7 mouse cellular contexts compared by ENCODE assay signal in the genomic region with DNA sequence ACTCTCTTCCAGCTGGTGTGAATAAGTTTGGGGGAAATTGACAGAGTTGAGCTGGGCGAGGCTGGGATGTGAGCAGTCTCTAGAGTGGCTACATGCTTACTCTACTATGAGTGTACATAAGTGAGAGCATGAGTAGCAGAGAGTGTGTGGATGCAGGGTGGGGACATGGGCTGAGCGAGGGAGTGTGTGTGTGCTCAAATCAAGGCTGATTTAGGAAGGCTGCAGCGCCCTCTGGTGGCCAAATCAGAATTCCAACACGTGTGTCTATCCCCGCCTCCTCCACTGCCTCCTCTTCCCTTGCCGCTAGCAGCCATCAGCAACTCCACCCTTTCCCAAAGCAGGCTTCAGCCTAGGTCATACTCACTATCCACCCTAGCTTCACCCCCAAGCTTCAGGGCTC. TPM values are rescaled to one million over a fixed set of nuclear protein-coding genes. Genes with fewer than 3 reads are reported as not detected.
DNase-seq lines count a peak whose midpoint lies in the region; ATAC-seq lines count a peak whose summit lies in the region.

No protein-coding gene starts in this region.

- H3K4me2 ChIP-seq in intestine, embryonic 14.5 days (ENCODE audit: low read length) = no peak overlapping the region

- H3K27ac ChIP-seq in intestine, embryonic 14.5 days (ENCODE audit: low read depth) = no peak overlapping the region

- ATAC-seq in intestine, embryonic 14.5 days (replicated peaks; ENCODE audit: low FRiP score, low TSS enrichment, low read depth) = peak; percentile 60
- ATAC-seq in megakaryocyte progenitor cell, adult 5-6 weeks (replicated peaks; ENCODE audit: poor library complexity) = peak; percentile 82

- DNase-seq in R1 (ENCODE audit: low read depth, low spot score) = peak; percentile 96
- peak; percentile 34 for DNase-seq in cerebellum, adult 11-12 months
- peak; percentile 83 for DNase-seq in forelimb bud, embryonic 11.5 days (ENCODE audit: low read depth, low spot score)
- DNase-seq in intestine, embryonic 14.5 days (ENCODE audit: low spot score) = peak; percentile 94
- DNase-seq in left cerebral cortex, postnatal 10 days (ENCODE audit: extremely low spot score in 1 of 2, low spot score in 2 of 2) = peak; percentile 64 to 84
- DNase-seq in right cerebral cortex, postnatal 36 days (ENCODE audit: low spot score in 2 of 2) = peak; percentile 59 to 63

- H3K9ac ChIP-seq in intestine, embryonic 14.5 days (ENCODE audit: low read length) = no peak overlapping the region

- intact Hi-C loops in left cerebral cortex, postnatal 10 days (cut with DNase I) = loop anchor here (10.0 kb wide), 2 partner anchors 280 to 770 kb away; partner anchors contain the start of gene Clspn

- no peaks in the 10 kb centered on the region for H3K9me3 ChIP-seq in intestine, embryonic 14.5 days (ENCODE audit: control insufficient read depth, low read length)

- no peak overlapping the region for H3K4me3 ChIP-seq in intestine, embryonic 14.5 days (ENCODE audit: low read depth, low read length)

- no peaks in the 10 kb centered on the region for H3K4me1 ChIP-seq in intestine, embryonic 14.5 days (replicated peaks; ENCODE audit: control insufficient read depth, insufficient read depth, low read length)

- no peaks in the 10 kb centered on the region for H3K36me3 ChIP-seq in intestine, embryonic 14.5 days (ENCODE audit: control insufficient read depth, insufficient read depth, low read length)

- H3K27me3 ChIP-seq in intestine, embryonic 14.5 days (replicated peaks; ENCODE audit: control insufficient read depth, insufficient read depth, low read length) = peaks cover 32% of the 10 kb centered on the region

- WGBS in intestine, embryonic 14.5 days = 7% methylated on average over 6 of the region's 6 CpGs

RNA-seq across cellular contexts. Expression of gene Gjb3, which starts 5.9 kb away (rescaled TPM):
- 1.9 and 2.9 TPM in 2 replicates for polyA plus RNA-seq in intestine, embryonic 14.5 days (2014; fragmentation: Nextera tagmentation; extraction: Ambion mirVana)
- total RNA-seq in left cerebral cortex, postnatal 10 days (2021) = under 1 TPM; 0.36 to 0.41 TPM
- total RNA-seq in megakaryocyte progenitor cell, adult 5-6 weeks (2015) = 0.59 and 2.3 TPM in 2 replicates
- 0.74 and 3.0 TPM in 2 replicates for total RNA-seq in megakaryocyte progenitor cell, adult 5-6 weeks (2017)

RNA-seq across cellular contexts. Expression of gene Gja4, which starts 10.9 kb away (rescaled TPM):
- 22.5 and 22.9 TPM in 2 replicates for polyA plus RNA-seq in intestine, embryonic 14.5 days (2014; fragmentation: Nextera tagmentation; extraction: Ambion mirVana)
- 10 to 100 TPM in 1 of 2 experiments, 1 to 10 TPM in 1; 9.2 to 10.8 TPM for total RNA-seq in left cerebral cortex, postnatal 10 days (2021)
- not detected in 2 replicates for total RNA-seq in megakaryocyte progenitor cell, adult 5-6 weeks (2015)
- not detected in 2 replicates for total RNA-seq in megakaryocyte progenitor cell, adult 5-6 weeks (2017)

RNA-seq across cellular contexts. Expression of gene Gjb4, which starts 29.1 kb away (rescaled TPM):
- polyA plus RNA-seq in intestine, embryonic 14.5 days (2014; fragmentation: Nextera tagmentation; extraction: Ambion mirVana) = not detected in 2 replicates
- total RNA-seq in left cerebral cortex, postnatal 10 days (2021) = not detected
- total RNA-seq in megakaryocyte progenitor cell, adult 5-6 weeks (2015) = not detected in 2 replicates
- not detected in 2 replicates for total RNA-seq in megakaryocyte progenitor cell, adult 5-6 weeks (2017)

RNA-seq across cellular contexts. Expression of gene Gjb5, which starts 33.2 kb away (rescaled TPM):
- polyA plus RNA-seq in intestine, embryonic 14.5 days (2014; fragmentation: Nextera tagmentation; extraction: Ambion mirVana) = 0.37 and 0.38 TPM in 2 replicates
- not detected for total RNA-seq in left cerebral cortex, postnatal 10 days (2021)
- total RNA-seq in megakaryocyte progenitor cell, adult 5-6 weeks (2015) = not detected in 2 replicates
- not detected in 2 replicates for total RNA-seq in megakaryocyte progenitor cell, adult 5-6 weeks (2017)

Comparison
In these comparisons a context has a peak if more than half of its experiments do, and no peak if none do; other contexts are left out.
1. DNase-seq: peak in every context shown above with its lines; median percentile 96 in R1; 94 in intestine, embryonic 14.5 days; 83 in forelimb bud, embryonic 11.5 days; 74 in left cerebral cortex, postnatal 10 days; 61 in right cerebral cortex, postnatal 36 days; 34 in cerebellum, adult 11-12 months.
2. RNA of gene Gja4, which starts 10.9 kb away (total RNA-seq): 9.2 to 10.8 TPM in left cerebral cortex, postnatal 10 days; not detected in megakaryocyte progenitor cell, adult 5-6 weeks; every median in the first group is over 10 times any median in the second.